8 mouse cellular contexts compared by ENCODE assay signal in genomic region chr7:112697162-112697841, GRCm38 (mm10). TPM values are rescaled to one million over a fixed set of nuclear protein-coding genes. Genes with fewer than 3 reads are reported as not detected.
DNase-seq lines count a peak whose midpoint lies in the region; ATAC-seq and TF ChIP-seq lines count a peak whose summit lies in the region.

No protein-coding gene starts in this region.

- peak; percentile 32; the same call in 1 of the 2 replicates for TF ChIP-seq POLR2A in embryonic fibroblast, embryonic 13.5 days (IDR thresholded peaks at IDR 0.05; ENCODE audit: low read depth, low read length)

- peaks cover 38% of the 10 kb centered on the region for H3K4me1 ChIP-seq in neural tube, embryonic 11.5 days (ENCODE audit: control insufficient read depth, insufficient read depth, low read length)
- H3K4me1 ChIP-seq in embryonic fibroblast, embryonic 13.5 days (ENCODE audit: control insufficient read depth, insufficient read depth, low read length), result peaks cover 56% of the 10 kb centered on the region
- peaks cover 59% of the 10 kb centered on the region for H3K4me1 ChIP-seq in heart, embryonic 16.5 days (ENCODE audit: control insufficient read depth, insufficient read depth, low read length)

- H3K4me2 ChIP-seq in neural tube, embryonic 11.5 days (ENCODE audit: low read depth), result no peak overlapping the region
- H3K4me2 ChIP-seq in heart, embryonic 16.5 days (ENCODE audit: low read depth, low read length), result peak overlapping the region; percentile 56

- TF ChIP-seq CTCF in embryonic fibroblast, embryonic 13.5 days (IDR thresholded peaks at IDR 0.05; ENCODE audit: borderline replicate concordance, insufficient read depth, low read length), result no peak

- H3K27ac ChIP-seq in neural tube, embryonic 11.5 days (ENCODE audit: low read depth, low read length), result peak overlapping the region; percentile 45; the same call in 1 of the 2 replicates
- peak overlapping the region; percentile 99 for H3K27ac ChIP-seq in embryonic fibroblast, embryonic 13.5 days (ENCODE audit: insufficient read depth, low read length)
- H3K27ac ChIP-seq in heart, embryonic 16.5 days (ENCODE audit: low read length), result peak overlapping the region; percentile 97

- no peaks in the 10 kb centered on the region for H3K9me3 ChIP-seq in neural tube, embryonic 11.5 days (ENCODE audit: control insufficient read depth, low read length)
- H3K9me3 ChIP-seq in heart, embryonic 16.5 days (replicated peaks; ENCODE audit: control insufficient read depth, low read length), result no peaks in the 10 kb centered on the region

- H3K9ac ChIP-seq in neural tube, embryonic 11.5 days (ENCODE audit: low read length), result no peak overlapping the region
- peak overlapping the region; percentile 65 for H3K9ac ChIP-seq in heart, embryonic 16.5 days (ENCODE audit: low read length)

- H3K4me3 ChIP-seq in neural tube, embryonic 11.5 days (ENCODE audit: low read depth, low read length), result no peak overlapping the region
- no peak overlapping the region for H3K4me3 ChIP-seq in embryonic fibroblast, embryonic 13.5 days (ENCODE audit: insufficient read depth, low read length)
- H3K4me3 ChIP-seq in heart, embryonic 16.5 days (ENCODE audit: low read length), result peak overlapping the region; percentile 9; the same call in 1 of the 2 replicates

- no peaks in the 10 kb centered on the region for H3K27me3 ChIP-seq in neural tube, embryonic 11.5 days (ENCODE audit: control insufficient read depth, insufficient read depth, low read length)
- no peaks in the 10 kb centered on the region for H3K27me3 ChIP-seq in heart, embryonic 16.5 days (ENCODE audit: control insufficient read depth, insufficient read depth, low read length)

- ATAC-seq in neural tube, embryonic 11.5 days (ENCODE audit: insufficient read depth, low FRiP score, low TSS enrichment), result no peak
- ATAC-seq in heart, embryonic 16.5 days (replicated peaks; ENCODE audit: extremely low read depth, insufficient read depth, low FRiP score), result peak; percentile 80
- peak; percentile 83 for ATAC-seq in megakaryocyte progenitor cell, adult 5-6 weeks (replicated peaks; ENCODE audit: poor library complexity)

- no peaks in the 10 kb centered on the region for H3K36me3 ChIP-seq in neural tube, embryonic 11.5 days (ENCODE audit: control insufficient read depth, insufficient read depth, low read length)
- no peaks in the 10 kb centered on the region for H3K36me3 ChIP-seq in heart, embryonic 16.5 days (ENCODE audit: control insufficient read depth, insufficient read depth)

- 8% methylated on average over 10 of the region's 10 CpGs for WGBS in neural tube, embryonic 11.5 days
- 13% methylated on average over 10 of the region's 10 CpGs for WGBS in heart, embryonic 16.5 days

- DNase-seq in neural tube, embryonic 11.5 days (ENCODE audit: low spot score), result peak; percentile 48
- DNase-seq in neural tube, embryonic 10.5 days (ENCODE audit: extremely low spot score, low spot score), result no peak
- peak; percentile 84 for DNase-seq in kidney, postnatal 10 days
- DNase-seq in frontal cortex, postnatal 25 days (ENCODE audit: low spot score in 2 of 2), result no peak
- DNase-seq in left cerebral cortex, adult 11 months (ENCODE audit: low spot score), result no peak

RNA-seq across cellular contexts. Expression of gene Tead1, which starts 18.2 kb away (rescaled TPM):
- 11.9 and 13.2 TPM in 2 replicates for polyA plus RNA-seq in neural tube, embryonic 11.5 days (2014; fragmentation: Nextera tagmentation; extraction: Ambion mirVana)
- 209 and 224 TPM in 2 replicates for polyA plus RNA-seq in embryonic fibroblast, embryonic 13.5 days (2011; ENCODE audit: insufficient read length, low read depth, missing spikeins)
- 19.4 and 24.8 TPM in 2 replicates for polyA plus RNA-seq in heart, embryonic 16.5 days (2015; fragmentation: Nextera tagmentation; extraction: Ambion mirVana)
- total RNA-seq in megakaryocyte progenitor cell, adult 5-6 weeks (2015), result not detected in 2 replicates
- total RNA-seq in megakaryocyte progenitor cell, adult 5-6 weeks (2017), result not detected in 2 replicates

Comparison
In these comparisons a context has a peak if more than half of its experiments do, and no peak if none do; other contexts are left out.
1. DNase-seq: peak in neural tube, embryonic 11.5 days (single experiment) and kidney, postnatal 10 days (single experiment); none in neural tube, embryonic 10.5 days (single experiment), frontal cortex, postnatal 25 days (0 of 2) and left cerebral cortex, adult 11 months (single experiment).
2. H3K27ac ChIP-seq: peak in every context shown above with its lines; median percentile 99 in embryonic fibroblast, embryonic 13.5 days; 97 in heart, embryonic 16.5 days; 45 in neural tube, embryonic 11.5 days.